12 mouse cellular contexts compared by ENCODE assay signal in genomic region chrX:67061216-67061615, GRCm38 (mm10).
DNase-seq lines count a peak whose midpoint lies in the region.
"Had no signal": no experiment of that assay in that cellular context is flagged by ENCODE, and none has a peak within 500 bp of the region (broad histone marks: within the 10 kb centered on the region; RNA-seq: fewer than 3 reads in every experiment).

No protein-coding gene starts in this region.

- DNase-seq in frontal cortex, adult 2 months (ENCODE audit: extremely low spot score in 1 of 2, low spot score in 1 of 2), result peak; percentile 5 to 16
- DNase-seq in frontal cortex, postnatal 14 days (ENCODE audit: low spot score in 2 of 2), result no peak
- peak; percentile 96 for DNase-seq in brain, adult 2 months (ENCODE audit: low read depth, low spot score)
- DNase-seq in cerebellum, adult 9-10 months, result peak; percentile 90
- DNase-seq in layer of hippocampus, postnatal 10 days (ENCODE audit: low spot score in 2 of 2), result peak; percentile 5 to 16
- no peak for DNase-seq in thymus, postnatal 36 days
- no peak for DNase-seq in gastrocnemius, adult 18-20 months (ENCODE audit: low spot score)
- no peak for DNase-seq in adrenal gland, postnatal 4 days (ENCODE audit: low spot score in 2 of 2)
- DNase-seq: adrenal gland, postnatal 10 days; kidney, postnatal 36 days; lung, postnatal 4 days; thymus, adult 2 months had no signal

Comparison
In these comparisons a context has a peak if more than half of its experiments do, and no peak if none do; other contexts are left out.
1. DNase-seq: peak in frontal cortex, adult 2 months (2 of 2), brain, adult 2 months (single experiment), cerebellum, adult 9-10 months (single experiment) and layer of hippocampus, postnatal 10 days (2 of 2); none in frontal cortex, postnatal 14 days (0 of 2), thymus, postnatal 36 days (0 of 2), gastrocnemius, adult 18-20 months (single experiment) and adrenal gland, postnatal 4 days (0 of 2).